Mouse (Mus musculus) neural tube, embryonic 11.5 days (tissue): ENCODE measurements at regions not wholly inside any gene's neighbourhood (a gene's known extent, or its start where the extent isn't known, plus 50 kb on each side); places are given as distances from the start of the nearest gene placed in this dataset.

ENCODE experiments used
- ATAC-seq: fragments of 200-750 bp; cut with Nextera tagmentation; 2 replicates; pipeline ENCODE4 v1.8.0; 2017; ENCODE audit warnings: moderate number of reproducible peaks, mild to moderate bottlenecking, moderate TSS enrichment, moderate library complexity; ENCODE audit not compliant: insufficient read depth, low FRiP score, low TSS enrichment
- DNase-seq: peaks from one replicate; pipeline ENCODE4 v3.0.0-alpha.2; 2015; ENCODE audit warnings: low spot score
- H3K27ac ChIP-seq: fragments of 300-500 bp; sonication (generic); 2 replicates; pipeline ENCODE4 v1.5.1; 2014; ENCODE audit warnings: low read depth, mild to moderate bottlenecking, low read length
- H3K27me3 ChIP-seq: fragments of 300-500 bp; sonication (generic); 2 replicates; pipeline ENCODE4 v1.6.1; 2014; ENCODE audit warnings: mild to moderate bottlenecking, low read length, mixed read lengths; ENCODE audit not compliant: control insufficient read depth, insufficient read depth
- H3K36me3 ChIP-seq: fragments of 300-500 bp; sonication (generic); 2 replicates; pipeline ENCODE4 v1.6.1; 2014; ENCODE audit warnings: mild to moderate bottlenecking, low read length, moderate library complexity, mixed read lengths; ENCODE audit not compliant: control insufficient read depth, insufficient read depth
- H3K4me1 ChIP-seq: fragments of 300-500 bp; sonication (generic); 2 replicates; pipeline ENCODE4 v1.6.1; 2014; ENCODE audit warnings: low read length, mixed read lengths; ENCODE audit not compliant: control insufficient read depth, insufficient read depth
- H3K4me2 ChIP-seq: fragments of 300-500 bp; sonication (generic); 2 replicates; pipeline ENCODE4 v1.6.1; 2014; ENCODE audit warnings: low read depth, mild to moderate bottlenecking, moderate library complexity
- H3K4me3 ChIP-seq: fragments of 300-500 bp; sonication (generic); 2 replicates; pipeline ENCODE4 v1.5.1; 2014; ENCODE audit warnings: low read depth, low read length
- H3K9ac ChIP-seq: fragments of 300-500 bp; sonication (generic); 2 replicates; pipeline ENCODE4 v1.6.1; 2014; ENCODE audit warnings: mild to moderate bottlenecking, low read length
- H3K9me3 ChIP-seq: fragments of 300-500 bp; sonication (generic); 2 replicates; pipeline ENCODE4 v1.6.1; 2016; ENCODE audit warnings: low read length; ENCODE audit not compliant: control insufficient read depth
- WGBS: fragments of 180-500 bp; shearing (Covaris S2); extraction: QIAGEN DNeasy Blood & Tissue Kit; methylation state at CpG from one replicate; pipeline ENCODE4 v1.1.7; 2014; 5-methylcytosine and 5-hydroxymethylcytosine counted together

DNA sequence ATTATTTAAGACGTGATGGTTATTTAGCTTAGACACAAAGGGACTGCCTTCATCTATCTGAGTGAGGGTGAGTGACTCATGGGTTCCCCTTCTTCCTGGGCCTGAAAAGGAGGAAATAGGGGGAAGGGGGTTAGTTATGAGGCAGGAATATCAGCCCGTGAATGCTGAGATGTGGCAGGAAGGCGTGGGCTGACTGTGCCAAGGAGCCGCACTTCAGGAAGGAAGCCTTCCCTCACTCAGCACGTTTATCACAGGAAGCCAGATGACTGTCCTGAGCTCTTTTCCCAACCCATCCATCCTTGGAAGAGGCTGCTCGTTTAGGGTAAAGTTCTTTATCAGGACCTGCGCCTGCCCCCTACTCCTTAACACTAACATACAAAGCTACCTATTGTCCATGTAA lies 403.5 kb downstream of the Plk2 start:
- no peak overlapping the region for H3K4me3 ChIP-seq
- no peaks in the 10 kb centered on the region for H3K27me3 ChIP-seq
- ATAC-seq (no peak), DNase-seq (no peak)
- H3K4me2 ChIP-seq = no peak overlapping the region
- WGBS = 75% methylated on average over 7 of the region's 7 CpGs
- H3K4me1 ChIP-seq = no peaks in the 10 kb centered on the region
- H3K27ac ChIP-seq = no peak overlapping the region
- H3K9ac ChIP-seq = no peak overlapping the region
- no peaks in the 10 kb centered on the region for H3K9me3 ChIP-seq
- H3K36me3 ChIP-seq = no peaks in the 10 kb centered on the region

DNA sequence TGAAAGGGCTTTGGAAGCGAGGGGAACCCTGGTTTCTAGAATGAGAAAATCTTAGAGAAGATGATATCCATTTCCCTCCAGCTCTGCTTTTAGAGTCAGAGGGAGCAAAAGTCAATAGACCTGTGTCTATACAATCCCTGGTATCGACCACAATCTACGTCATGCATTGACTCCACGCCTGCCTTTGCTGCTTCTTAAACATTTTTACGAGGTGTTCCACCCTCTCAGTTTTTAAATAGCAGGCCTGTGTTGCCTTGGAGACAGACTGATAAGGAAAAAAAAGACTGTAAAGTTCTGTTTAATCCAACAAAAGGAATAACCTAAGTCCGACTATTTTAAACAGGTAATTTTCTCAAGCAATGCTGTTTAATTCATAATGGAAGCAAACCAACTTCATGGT lies 408.0 kb downstream of the Plk2 start:
- H3K9ac ChIP-seq = no peak overlapping the region
- H3K4me1 ChIP-seq = no peaks in the 10 kb centered on the region
- ATAC-seq = no peak

DNA sequence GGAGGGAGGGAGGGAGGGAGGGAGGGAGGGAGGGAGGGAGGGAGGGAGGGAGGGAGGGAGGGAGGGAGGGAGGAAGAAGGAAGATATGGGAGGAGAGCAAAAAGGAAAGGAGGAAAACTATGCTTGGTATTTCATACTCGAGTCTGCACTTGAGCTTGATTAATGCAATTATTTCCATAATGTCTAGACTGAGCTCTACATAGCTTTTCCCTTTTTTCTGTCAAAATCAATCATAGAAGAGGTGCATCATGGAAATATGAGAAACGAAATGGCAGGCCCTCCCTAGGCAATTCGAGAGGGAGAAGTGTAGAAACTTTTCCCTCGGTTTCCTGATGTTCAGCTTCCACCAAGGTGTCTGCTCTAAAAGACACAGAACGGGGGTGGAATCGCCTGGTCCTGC lies 417.6 kb downstream of the Plk2 start:
- Histone ChIP-seq H3K4me1 (no peaks in the 10 kb centered on the region), H3K27ac (no peak overlapping the region), H3K36me3 (no peaks in the 10 kb centered on the region), H3K27me3 (no peaks in the 10 kb centered on the region), H3K4me2 (no peak overlapping the region), H3K9me3 (no peaks in the 10 kb centered on the region), H3K4me3 (no peak overlapping the region), H3K9ac (no peak overlapping the region)
- ATAC-seq (no peak), DNase-seq (no peak)
- 83% methylated on average over 6 of the region's 6 CpGs for WGBS

More for the DNA sequence above, 408.0 kb downstream of the Plk2 start:
- no peak overlapping the region for H3K4me2 ChIP-seq
- no peaks in the 10 kb centered on the region for H3K36me3 ChIP-seq
- no peaks in the 10 kb centered on the region for H3K9me3 ChIP-seq
- DNase-seq = no peak
- WGBS = 87% methylated on average over 6 of the region's 6 CpGs
- no peak overlapping the region for H3K4me3 ChIP-seq
- no peak overlapping the region for H3K27ac ChIP-seq
- H3K27me3 ChIP-seq = no peaks in the 10 kb centered on the region

DNA sequence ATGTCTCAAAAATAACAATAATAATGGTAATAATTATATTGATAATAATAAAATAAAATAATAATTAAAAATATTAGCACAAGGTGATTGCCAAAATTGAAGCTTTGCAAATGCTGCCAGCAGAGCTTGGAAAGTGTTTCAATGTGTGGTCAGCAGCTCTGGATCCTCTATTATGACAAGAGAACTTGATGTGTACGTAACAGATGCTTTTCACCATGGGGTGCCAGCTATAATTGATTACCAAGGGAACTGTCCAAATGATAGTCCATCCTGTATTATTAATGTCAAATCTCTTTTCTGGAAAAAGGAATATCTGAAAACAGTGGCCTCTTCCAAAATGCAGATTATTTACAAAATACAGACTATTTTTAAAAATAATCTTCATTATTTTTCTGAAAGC lies 419.2 kb downstream of the Plk2 start:
- no peak overlapping the region for H3K9ac ChIP-seq
- no peaks in the 10 kb centered on the region for H3K27me3 ChIP-seq
- no peaks in the 10 kb centered on the region for H3K36me3 ChIP-seq
- no peak overlapping the region for H3K27ac ChIP-seq
- H3K4me1 ChIP-seq = no peaks in the 10 kb centered on the region
- no peak for ATAC-seq
- WGBS = 61% methylated on average over 1 of the region's 1 CpGs
- no peaks in the 10 kb centered on the region for H3K9me3 ChIP-seq
- no peak for DNase-seq
- H3K4me2 ChIP-seq = no peak overlapping the region
- no peak overlapping the region for H3K4me3 ChIP-seq

DNA sequence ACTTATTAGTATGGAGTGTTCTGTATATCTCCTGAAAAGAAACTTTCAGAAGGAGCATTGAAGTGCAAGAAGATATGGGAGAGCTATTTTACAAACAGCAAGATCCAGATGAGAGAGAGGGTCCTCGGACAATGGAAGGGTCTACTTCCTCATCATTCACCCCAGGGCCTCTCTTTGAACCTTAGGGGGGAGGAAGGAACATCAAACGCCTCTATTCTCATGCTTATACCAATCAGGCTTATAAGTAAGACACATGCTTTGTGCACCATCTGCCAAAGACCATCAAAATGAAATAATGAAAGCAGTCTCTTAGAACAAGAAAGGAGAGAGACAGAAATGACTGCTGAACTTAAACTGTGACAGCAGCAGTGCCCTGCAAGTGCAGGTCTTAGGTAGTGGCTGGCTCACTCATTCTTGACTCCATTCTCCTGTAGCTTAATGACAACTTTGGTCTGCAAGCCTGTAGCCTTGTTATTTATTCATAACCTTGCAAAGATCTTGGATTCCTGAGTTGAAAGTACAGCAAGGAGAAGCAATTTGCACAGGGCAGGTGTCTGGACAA lies 424.5 kb downstream of the Plk2 start:
- no peak overlapping the region for H3K4me3 ChIP-seq
- no peak overlapping the region for H3K4me2 ChIP-seq
- H3K36me3 ChIP-seq = no peaks in the 10 kb centered on the region
- ATAC-seq (no peak), DNase-seq (no peak)
- no peaks in the 10 kb centered on the region for H3K27me3 ChIP-seq
- no peaks in the 10 kb centered on the region for H3K9me3 ChIP-seq
- 0 out of 2 replicates have a peak, but pooled peaks cover 3% of the 10 kb centered on the region for H3K4me1 ChIP-seq
- no peak overlapping the region for H3K9ac ChIP-seq
- no peak overlapping the region for H3K27ac ChIP-seq
- WGBS = 20% methylated on average over 2 of the region's 2 CpGs

DNA sequence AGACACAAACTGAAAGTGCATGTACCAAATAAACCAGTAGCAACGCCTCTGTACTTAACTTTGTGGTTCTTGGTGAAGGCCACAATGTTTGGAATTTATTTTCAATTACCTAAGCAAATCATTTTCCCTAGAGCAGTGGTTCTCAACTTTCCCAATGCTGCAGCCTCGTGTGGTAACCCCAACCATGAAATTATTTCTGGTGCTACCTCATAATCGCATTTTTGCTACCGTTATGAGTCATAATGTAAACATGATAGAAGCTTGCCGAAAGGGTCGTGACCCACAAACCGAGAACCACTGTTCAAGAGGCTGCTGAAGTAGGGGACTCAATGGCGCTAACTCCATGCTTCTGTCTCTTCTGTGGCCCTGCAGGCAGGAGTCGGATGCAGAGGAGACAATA lies 429.9 kb upstream of the Actbl2 start:
- Histone ChIP-seq H3K36me3 (no peaks in the 10 kb centered on the region), H3K4me1 (no peaks in the 10 kb centered on the region), H3K9me3 (no peaks in the 10 kb centered on the region), H3K27me3 (no peaks in the 10 kb centered on the region), H3K9ac (no peak overlapping the region), H3K27ac (no peak overlapping the region), H3K4me3 (no peak overlapping the region), H3K4me2 (no peak overlapping the region)
- no peak for ATAC-seq
- WGBS = 93% methylated on average over 9 of the region's 9 CpGs
- no peak for DNase-seq

DNA sequence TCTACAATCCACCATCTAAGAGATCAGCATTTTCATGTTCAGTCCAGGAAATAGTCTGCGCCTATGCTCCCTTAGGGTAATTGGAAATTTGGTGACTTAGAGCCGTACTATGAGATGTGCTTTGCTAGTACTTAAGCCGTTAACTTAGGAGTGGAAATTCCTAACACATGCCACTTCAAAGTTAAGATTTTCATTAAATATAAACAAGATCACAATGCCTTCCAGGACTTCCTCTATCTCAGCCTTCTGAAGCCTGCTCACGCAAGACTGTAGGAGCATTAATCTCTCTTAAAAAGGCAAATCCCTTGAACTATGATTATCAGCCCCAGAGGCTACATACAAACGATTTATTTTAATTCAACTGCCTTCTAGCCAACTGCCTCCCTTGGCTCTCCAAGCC lies 422.4 kb upstream of the Actbl2 start:
- Histone ChIP-seq H3K4me2 (no peak overlapping the region), H3K9me3 (no peaks in the 10 kb centered on the region), H3K27me3 (no peaks in the 10 kb centered on the region), H3K27ac (no peak overlapping the region), H3K4me1 (no peaks in the 10 kb centered on the region), H3K9ac (no peak overlapping the region), H3K36me3 (no peaks in the 10 kb centered on the region), H3K4me3 (no peak overlapping the region)
- WGBS = 86% methylated on average over 5 of the region's 5 CpGs
- ATAC-seq (no peak), DNase-seq (no peak)

DNA sequence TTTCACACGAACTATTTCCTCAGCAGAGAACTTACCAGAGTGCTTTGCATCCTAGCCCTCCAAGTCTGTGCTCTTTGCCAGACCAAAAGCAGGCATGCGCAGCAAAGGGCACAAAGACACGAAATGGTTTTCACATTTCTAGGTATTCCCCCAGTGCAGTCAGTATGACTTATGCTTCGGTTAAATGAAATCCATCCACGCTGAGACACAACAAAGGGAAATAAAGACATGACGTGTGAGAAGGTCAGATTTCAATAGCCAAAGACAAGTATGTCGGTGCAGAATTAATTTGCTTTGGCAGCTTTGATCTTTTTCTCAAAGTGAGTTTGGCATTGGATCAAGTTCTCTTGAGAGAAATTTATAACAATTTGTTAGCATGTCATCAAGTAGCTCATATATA lies 417.9 kb upstream of the Actbl2 start:
- Histone ChIP-seq H3K4me2 (no peak overlapping the region), H3K36me3 (no peaks in the 10 kb centered on the region), H3K4me3 (no peak overlapping the region), H3K27ac (no peak overlapping the region), H3K4me1 (no peaks in the 10 kb centered on the region), H3K9ac (no peak overlapping the region), H3K27me3 (no peaks in the 10 kb centered on the region), H3K9me3 (no peaks in the 10 kb centered on the region)
- DNase-seq (no peak), ATAC-seq (no peak)
- WGBS = 48% methylated on average over 7 of the region's 7 CpGs

DNA sequence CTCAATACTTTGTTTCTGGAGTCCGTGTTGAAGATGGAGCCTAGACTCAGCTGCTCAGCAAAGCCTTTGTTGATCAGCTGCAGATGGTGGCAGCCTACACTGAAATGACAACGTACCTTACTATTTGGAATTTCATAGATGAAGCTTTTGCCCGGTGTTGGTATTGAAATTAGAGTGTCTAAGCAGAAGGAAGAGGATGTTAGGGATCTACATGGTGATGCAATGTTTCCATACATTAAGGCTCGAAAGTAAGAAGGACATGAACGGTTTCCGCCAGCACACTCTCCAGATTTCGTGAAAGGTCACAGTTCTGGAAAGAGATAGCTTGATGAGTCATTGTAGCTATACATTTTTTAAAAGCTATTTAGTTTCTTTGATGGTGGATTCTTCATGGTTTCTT lies 412.9 kb upstream of the Actbl2 start:
- no peak overlapping the region for H3K4me2 ChIP-seq
- DNase-seq = no peak
- ATAC-seq = no peak
- no peaks in the 10 kb centered on the region for H3K36me3 ChIP-seq
- no peaks in the 10 kb centered on the region for H3K27me3 ChIP-seq
- H3K9me3 ChIP-seq = no peaks in the 10 kb centered on the region
- H3K4me1 ChIP-seq = no peaks in the 10 kb centered on the region
- H3K4me3 ChIP-seq = no peak overlapping the region
- WGBS = 91% methylated on average over 7 of the region's 7 CpGs
- H3K9ac ChIP-seq = no peak overlapping the region
- H3K27ac ChIP-seq = no peak overlapping the region
